Mouse (Mus musculus) MEL (cell line): ENCODE data around the gene Palld.

Source experiments
- CHD2 ChIP-seq: IDR thresholded peaks from 2 replicates; pipeline ENCODE4 v1.6.1; 2011; ENCODE audit warnings: low read length, improper control_type of control experiment
- CTCF ChIP-seq, 3 experiments: IDR thresholded peaks in 2 of 3; conservative IDR thresholded peaks in 1 of 3; 2 replicates each; pipeline ENCODE4 v1.5.1; 2011 to 2012; ENCODE audit warnings: low read length in 3 of 3, low read depth in 2 of 3, mild to moderate bottlenecking in 2 of 3, improper control_type of control experiment in 1 of 3, inconsistent platforms in 1 of 3, mixed read lengths in 1 of 3, moderate library complexity in 1 of 3; ENCODE audit not compliant: control insufficient read depth in 1 of 3, insufficient read depth in 1 of 3, poor library complexity in 1 of 3, severe bottlenecking in 1 of 3
- E2F4 ChIP-seq: IDR thresholded peaks from 2 replicates; pipeline ENCODE4 v1.6.1; 2011; ENCODE audit warnings: low read depth, low read length, improper control_type of control experiment, borderline replicate concordance
- GABPA ChIP-seq: IDR thresholded peaks from 2 replicates; pipeline ENCODE4 v1.6.1; 2012; ENCODE audit warnings: low read depth, mild to moderate bottlenecking, inconsistent platforms, low read length, improper control_type of control experiment, moderate library complexity
- GATA1 ChIP-seq: IDR thresholded peaks from 2 replicates; pipeline ENCODE4 v1.6.1; 2011; ENCODE audit warnings: low read depth, low read length, improper control_type of control experiment
- JUND ChIP-seq: IDR thresholded peaks from 2 replicates; pipeline ENCODE4 v1.6.1; 2011; ENCODE audit warnings: low read depth, mild to moderate bottlenecking, improper control_type of control experiment, low read length
- MAX ChIP-seq: IDR thresholded peaks from 2 replicates; pipeline ENCODE4 v1.6.1; 2011; ENCODE audit warnings: low read length, improper control_type of control experiment
- POLR2A ChIP-seq, 2 experiments: IDR thresholded peaks; 2 replicates each; pipeline ENCODE4 v1.6.1; 2011 to 2012; ENCODE audit warnings: low read length in 2 of 2, mild to moderate bottlenecking in 2 of 2, control low read depth in 1 of 2, improper control_type of control experiment in 1 of 2, low read depth in 1 of 2, moderate library complexity in 1 of 2; ENCODE audit not compliant: control insufficient read depth in 1 of 2, insufficient read depth in 1 of 2, poor library complexity in 1 of 2
- POLR2AphosphoS5 ChIP-seq: IDR thresholded peaks from 2 replicates; pipeline ENCODE4 v1.6.1; 2012; ENCODE audit warnings: low read depth, borderline replicate concordance, mild to moderate bottlenecking, inconsistent platforms, low read length, moderate library complexity, mixed read lengths
- RAD21 ChIP-seq: IDR thresholded peaks from 2 replicates; pipeline ENCODE4 v1.6.1; 2011; ENCODE audit warnings: mild to moderate bottlenecking, low read depth, low read length, improper control_type of control experiment
- RCOR1 ChIP-seq: IDR thresholded peaks from 2 replicates; pipeline ENCODE4 v1.6.1; 2012; ENCODE audit warnings: low read depth, mild to moderate bottlenecking, inconsistent platforms, low read length, improper control_type of control experiment
- SMC3 ChIP-seq: IDR thresholded peaks from 2 replicates; pipeline ENCODE4 v1.6.1; 2011; ENCODE audit warnings: low read depth, low read length, improper control_type of control experiment
- ZNF384 ChIP-seq: IDR thresholded peaks from 2 replicates; pipeline ENCODE4 v1.6.1; 2012; ENCODE audit warnings: low read depth, mild to moderate bottlenecking, inconsistent platforms, low read length, improper control_type of control experiment

- TF ChIP-seq GATA1: no peak
- no peak for TF ChIP-seq RCOR1
- TF ChIP-seq SMC3: no peak
- no peak for TF ChIP-seq CHD2
- no peak for TF ChIP-seq JUND
- TF ChIP-seq POLR2AphosphoS5: no peak
- TF ChIP-seq E2F4: no peak
- TF ChIP-seq CTCF (IDR thresholded peaks at IDR 0.05 in 2 of 3, conservative IDR thresholded peaks at IDR 0.05 in 1 of 3; ENCODE audit: control insufficient read depth in 1 of 3, insufficient read depth in 1 of 3, low read depth in 2 of 3, low read length in 3 of 3, poor library complexity in 1 of 3, severe bottlenecking in 1 of 3): no peak
- no peak for TF ChIP-seq POLR2A (IDR thresholded peaks at IDR 0.05; ENCODE audit: control insufficient read depth in 1 of 2, insufficient read depth in 1 of 2, low read depth in 1 of 2, low read length in 2 of 2, poor library complexity in 1 of 2)
- no peak for TF ChIP-seq RAD21
- TF ChIP-seq MAX: no peak
- no peak for TF ChIP-seq ZNF384
- TF ChIP-seq GABPA: no peak
Observed at GRCm38 (mm10) chr8:61696846-61697455, 205.5 kb downstream of the Palld start.
